Mouse (Mus musculus) B cell, adult (primary cell): ENCODE data around the gene C9orf72. TPM values are rescaled to one million over a fixed set of nuclear protein-coding genes. Genes with fewer than 3 reads are reported as not detected.

Experiments used
- total RNA-seq: library from RNA; stranded (reverse); gene quantifications from 4 replicates; pipeline ENCODE4 v1.2.4, GENCODE M21; 2023; ENCODE audit not compliant: inconsistent age

C9orf72 gene
- total RNA-seq, result 16.3 to 21.8 TPM (median 17.3 TPM) in 4 replicates

DNA sequence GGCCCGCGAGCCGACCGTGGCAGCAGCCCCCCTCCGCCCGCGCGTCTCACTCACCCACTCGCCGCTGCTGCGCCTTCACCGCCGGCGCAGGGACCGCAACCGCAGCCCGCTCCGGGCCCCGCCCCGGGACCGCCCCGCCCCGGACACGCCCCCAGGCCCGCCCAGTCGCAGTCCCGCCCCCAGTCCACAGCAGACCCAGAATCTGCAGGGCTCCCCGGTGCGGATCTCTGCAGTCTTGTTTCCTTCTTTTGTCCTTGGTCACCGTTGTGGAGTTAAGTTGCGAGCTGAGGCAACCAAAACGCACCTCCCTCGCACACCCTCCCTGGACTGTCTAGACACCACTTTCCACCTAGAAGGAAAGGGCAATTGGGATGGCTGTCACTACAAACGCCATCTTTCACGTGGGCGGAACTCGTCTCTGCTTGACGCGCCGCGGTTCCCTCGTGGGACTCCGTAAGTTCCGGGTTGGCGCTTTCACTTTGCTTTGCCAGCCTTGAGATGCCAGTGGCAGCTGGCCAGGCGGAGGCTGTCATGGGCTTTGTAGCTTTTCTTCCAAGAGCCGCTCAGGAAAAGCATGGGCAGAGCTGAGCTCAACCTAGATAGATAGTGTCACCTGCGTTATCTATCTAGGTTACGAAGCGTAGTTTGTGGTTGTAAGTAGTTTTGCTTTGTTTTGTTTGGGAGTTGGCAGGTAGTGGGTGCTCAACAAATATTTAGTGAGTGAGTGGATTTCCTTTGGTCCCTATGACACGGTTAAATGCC, at the start of gene C9orf72:
Gene C9orf72 (minus strand): TSS at position 442 of the 762 bp plus-strand sequence.

DNA sequence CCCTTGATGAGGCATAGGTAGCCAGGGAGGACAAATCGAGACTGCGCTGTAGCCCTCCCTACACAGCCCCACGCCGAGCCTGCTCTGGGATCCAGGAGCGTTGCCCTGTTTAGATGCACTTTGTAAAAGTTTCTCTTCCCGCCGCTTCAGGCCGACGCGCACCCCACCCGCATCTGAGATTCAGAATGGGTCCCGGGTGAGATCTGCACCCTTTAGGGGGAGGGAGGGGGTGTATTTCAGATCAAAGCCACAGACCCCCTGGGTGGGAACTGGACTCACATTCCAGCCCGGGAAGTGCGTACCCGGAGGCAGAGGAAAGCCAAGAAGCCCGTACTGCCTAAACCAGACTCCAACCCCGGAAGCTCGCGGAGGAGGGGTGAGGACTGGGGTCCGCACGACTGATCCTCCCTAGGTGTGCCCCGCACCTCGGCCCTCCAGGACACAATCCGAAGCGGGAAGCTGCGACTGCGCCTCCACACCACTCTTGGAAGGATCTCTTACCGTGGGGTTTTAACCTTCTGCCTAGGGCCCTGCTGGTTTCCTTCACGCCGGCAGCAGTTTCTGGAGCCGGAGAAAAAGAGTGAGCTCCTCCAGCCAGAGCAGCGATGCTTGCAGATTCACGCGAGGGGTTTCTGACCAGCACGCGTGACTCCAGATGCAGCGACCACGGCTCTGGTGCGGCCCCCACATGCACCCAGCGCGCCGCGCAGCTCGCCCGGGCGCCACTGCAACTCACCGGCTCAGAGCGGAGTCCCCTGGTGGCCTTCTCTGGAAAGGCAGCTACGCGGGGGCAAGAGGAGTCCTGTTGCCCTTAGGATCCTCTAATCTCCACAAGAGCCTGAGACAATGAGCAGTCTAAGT, 69.0 kb downstream of the C9orf72 start, which contains the start of gene Mob3b:
Gene Mob3b (minus strand): TSS at position 734 of the 861 bp plus-strand sequence.

DNA sequence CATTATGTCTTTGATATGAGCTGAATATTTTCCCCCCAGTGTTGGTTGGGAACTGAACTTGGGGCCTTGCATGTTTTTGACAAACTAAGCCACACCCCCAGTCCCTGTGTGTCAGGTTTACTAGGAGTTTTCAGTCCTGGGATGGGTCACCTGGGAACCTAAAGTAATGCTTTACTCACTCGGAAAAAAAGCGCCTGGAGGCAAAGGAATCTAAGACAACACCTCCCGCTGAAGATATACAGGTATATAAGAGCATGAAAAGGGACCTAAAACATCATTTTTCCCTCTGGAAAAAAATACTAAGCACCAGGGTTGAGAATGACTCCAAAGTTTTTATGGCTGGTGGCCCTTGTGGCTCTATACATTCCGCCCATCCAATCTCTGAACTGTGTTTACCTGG, 74.2 kb downstream of the C9orf72 start, which contains the start of gene Ifnk:
Gene Ifnk (plus strand): TSS at position 301 of the 400 bp plus-strand sequence.

Other genes with a start within 250 kb of the C9orf72 start
- gene Ifnk, start 74.1 kb downstream of the C9orf72 start, total RNA-seq, result not detected in 4 replicates
- 7.6 to 9.4 TPM (median 8.1 TPM) in 4 replicates for gene Mob3b, start 68.7 kb downstream of the C9orf72 start, total RNA-seq